Mouse (Mus musculus) neural tube, embryonic 12.5 days (tissue): ENCODE data around the gene Senp5. TPM values are rescaled to one million over a fixed set of nuclear protein-coding genes. Genes with fewer than 3 reads are reported as not detected.
A peak's percentile ranks its signal among the peaks of the same experiment; 100 is the strongest.

Experiments
- ATAC-seq: fragments of 200-750 bp; cut with Nextera tagmentation; 2 replicates; pipeline ENCODE4 v1.8.0; 2017; ENCODE audit warnings: low read depth, mild to moderate bottlenecking, moderate TSS enrichment, moderate library complexity; ENCODE audit not compliant: low FRiP score
- H3K27ac ChIP-seq: fragments of 300-500 bp; sonication (generic); 2 replicates; pipeline ENCODE4 v1.5.1; 2016
- H3K27me3 ChIP-seq: fragments of 300-500 bp; sonication (generic); replicated peaks from 2 replicates; pipeline ENCODE4 v1.6.1; 2016; ENCODE audit warnings: mild to moderate bottlenecking
- H3K36me3 ChIP-seq: fragments of 300-500 bp; sonication (generic); 2 replicates; pipeline ENCODE4 v1.6.1; 2016; ENCODE audit warnings: mild to moderate bottlenecking
- H3K4me1 ChIP-seq: fragments of 300-500 bp; sonication (generic); 2 replicates; pipeline ENCODE4 v1.6.1; 2016
- H3K4me2 ChIP-seq: fragments of 300-500 bp; sonication (generic); replicated peaks from 2 replicates; pipeline ENCODE4 v1.6.1; 2016; ENCODE audit warnings: mild to moderate bottlenecking
- H3K4me3 ChIP-seq: fragments of 300-500 bp; sonication (generic); 2 replicates; pipeline ENCODE4 v1.5.1; 2016
- H3K9ac ChIP-seq: fragments of 300-500 bp; sonication (generic); 2 replicates; pipeline ENCODE4 v1.6.1; 2016; ENCODE audit warnings: mild to moderate bottlenecking
- H3K9me3 ChIP-seq: fragments of 300-500 bp; sonication (generic); 2 replicates; pipeline ENCODE4 v1.6.1; 2016; ENCODE audit warnings: mild to moderate bottlenecking
- WGBS: fragments of 180-500 bp; shearing (Covaris S2); methylation state at CpG from one replicate; pipeline ENCODE4 v1.1.7; 2016; 5-methylcytosine and 5-hydroxymethylcytosine counted together
- polyA plus RNA-seq: library from polyadenylated mRNA; unstranded; fragments of >200 nt; fragmentation: Nextera tagmentation; extraction: Ambion mirVana; gene quantifications from 2 replicates; pipeline ENCODE4 v1.2.1, GENCODE M21; 2016

The Senp5 gene
- 23.2 and 25.6 TPM in 2 replicates for polyA plus RNA-seq

- Histone ChIP-seq H3K9me3 (no peaks in the 10 kb centered on the region), H3K9ac (peak within 1 kb of the TSS; percentile 90), H3K4me3 (peak within 1 kb of the TSS; percentile 97), H3K36me3 (no peaks in the 10 kb centered on the region), H3K27me3 (no peaks in the 10 kb centered on the region), H3K4me2 (peak within 1 kb of the TSS; percentile 93), H3K4me1 (peaks cover 19% of the 10 kb centered on the region), H3K27ac (0 out of 2 replicates have a peak within 1 kb of the TSS, but pooled peaks have one; percentile 53)
- WGBS: 1% methylated on average over 66 of the region's 66 CpGs
- peak; percentile 94 for ATAC-seq
Measured at GRCm38 (mm10) chr16:32002509-32003477, at the start of gene Senp5. TSS of gene Senp5 (minus strand) at chr16:32003287.

DNA sequence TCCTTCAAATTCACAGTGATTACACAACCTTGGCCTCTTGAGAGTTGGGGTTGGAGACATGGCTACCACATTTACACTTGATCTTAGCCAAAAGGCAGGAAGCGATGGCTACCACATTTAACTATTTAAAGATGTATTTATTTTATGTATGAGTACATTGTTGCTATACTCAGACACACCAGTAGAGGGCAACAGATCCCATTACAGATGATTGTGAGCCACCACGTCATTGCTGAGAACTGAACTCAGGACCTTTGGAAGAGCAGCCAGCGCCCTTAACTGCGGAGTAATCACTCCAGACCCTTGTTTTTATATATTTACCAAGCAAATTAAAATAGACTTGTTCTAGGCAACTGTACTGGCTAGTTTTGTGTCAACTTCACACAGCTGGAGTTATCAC lies 39.3 kb upstream of the Senp5 start:
- no peak for ATAC-seq
- Histone ChIP-seq H3K27me3 (no peaks in the 10 kb centered on the region), H3K9ac (no peak overlapping the region), H3K27ac (no peak overlapping the region), H3K4me2 (no peak overlapping the region), H3K4me1 (no peaks in the 10 kb centered on the region), H3K4me3 (no peak overlapping the region), H3K9me3 (no peaks in the 10 kb centered on the region), H3K36me3 (peaks cover 62% of the 10 kb centered on the region)
- WGBS: 93% methylated on average over 4 of the region's 4 CpGs

GRCm38 (mm10) chr16:32019678-32020077 lies 16.6 kb upstream of the Senp5 start:
- Histone ChIP-seq H3K4me1 (no peaks in the 10 kb centered on the region), H3K27ac (no peak overlapping the region), H3K36me3 (peaks cover 49% of the 10 kb centered on the region), H3K4me3 (no peak overlapping the region), H3K9ac (no peak overlapping the region), H3K9me3 (no peaks in the 10 kb centered on the region), H3K4me2 (no peak overlapping the region), H3K27me3 (no peaks in the 10 kb centered on the region)
- no peak for ATAC-seq
- 92% methylated on average over 9 of the region's 9 CpGs for WGBS

- Histone ChIP-seq H3K36me3 (no peaks in the 10 kb centered on the region; the same call in 1 of the 2 replicates), H3K9me3 (no peaks in the 10 kb centered on the region), H3K4me2 (no peak overlapping the region), H3K27me3 (no peaks in the 10 kb centered on the region), H3K9ac (no peak overlapping the region), H3K4me3 (no peak overlapping the region), H3K4me1 (no peaks in the 10 kb centered on the region), H3K27ac (no peak overlapping the region)
- no peak for ATAC-seq
- WGBS: 85% methylated on average over 4 of the region's 4 CpGs
Measured at GRCm38 (mm10) chr16:32010330-32010729, 7.2 kb upstream of the Senp5 start.

DNA sequence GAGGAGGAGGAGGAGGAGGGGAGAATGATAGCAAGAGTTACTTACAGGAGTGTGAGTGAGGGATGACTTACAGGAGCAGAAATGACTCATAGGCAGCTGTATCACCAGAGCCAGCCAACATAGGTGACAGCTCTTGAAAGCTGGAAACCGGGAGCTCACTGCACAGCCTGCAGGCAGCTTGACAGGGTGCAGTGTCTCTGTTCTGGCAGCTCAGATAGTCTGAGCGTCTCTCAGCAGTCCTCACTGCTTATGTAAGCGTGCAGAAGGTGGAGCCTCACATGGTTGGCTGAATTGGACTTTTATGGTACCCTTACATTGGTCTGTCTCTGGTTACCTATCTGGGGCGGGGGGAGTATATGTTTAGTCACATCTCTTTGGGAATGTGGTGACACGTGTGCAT lies 6.8 kb upstream of the Senp5 start:
- Histone ChIP-seq H3K27me3 (no peaks in the 10 kb centered on the region), H3K36me3 (no peaks in the 10 kb centered on the region; the same call in 1 of the 2 replicates), H3K4me2 (no peak overlapping the region), H3K4me3 (no peak overlapping the region), H3K4me1 (no peaks in the 10 kb centered on the region), H3K9me3 (no peaks in the 10 kb centered on the region), H3K27ac (no peak overlapping the region), H3K9ac (no peak overlapping the region)
- ATAC-seq: no peak
- WGBS: 48% methylated on average over 5 of the region's 5 CpGs

GRCm38 (mm10) chr16:32008529-32009293 lies 5.6 kb upstream of the Senp5 start:
- Histone ChIP-seq H3K27me3 (no peaks in the 10 kb centered on the region), H3K4me3 (no peak overlapping the region), H3K4me1 (0 out of 2 replicates have a peak, but pooled peaks cover under 1% of the 10 kb centered on the region), H3K36me3 (no peaks in the 10 kb centered on the region; the same call in 1 of the 2 replicates), H3K9ac (no peak overlapping the region), H3K4me2 (no peak overlapping the region), H3K9me3 (no peaks in the 10 kb centered on the region), H3K27ac (no peak overlapping the region)
- no peak for ATAC-seq
- WGBS: 74% methylated on average over 10 of the region's 10 CpGs

GRCm38 (mm10) chr16:32004731-32005130 lies 1.6 kb upstream of the Senp5 start:
- no peaks in the 10 kb centered on the region for H3K36me3 ChIP-seq
- no peak for ATAC-seq
- 94% methylated on average over 3 of the region's 3 CpGs for WGBS
- H3K27me3 ChIP-seq: no peaks in the 10 kb centered on the region
- H3K9me3 ChIP-seq: no peaks in the 10 kb centered on the region
- no peak overlapping the region for H3K4me2 ChIP-seq
- peaks cover 19% of the 10 kb centered on the region for H3K4me1 ChIP-seq
- H3K9ac ChIP-seq: no peak overlapping the region
- no peak overlapping the region for H3K4me3 ChIP-seq
- no peak overlapping the region for H3K27ac ChIP-seq

- peaks cover 14% of the 10 kb centered on the region for H3K36me3 ChIP-seq
- no peak overlapping the region for H3K27ac ChIP-seq
- H3K9ac ChIP-seq: no peak overlapping the region
- H3K4me3 ChIP-seq: no peak overlapping the region
- no peaks in the 10 kb centered on the region for H3K9me3 ChIP-seq
- H3K4me2 ChIP-seq: no peak overlapping the region
- no peaks in the 10 kb centered on the region for H3K27me3 ChIP-seq
- WGBS: 90% methylated on average over 5 of the region's 5 CpGs
- ATAC-seq: no peak
- peaks cover 2% of the 10 kb centered on the region; the same call in 1 of the 2 replicates for H3K4me1 ChIP-seq
Measured at GRCm38 (mm10) chr16:31996371-31996770, 6.7 kb downstream of the Senp5 start.

DNA sequence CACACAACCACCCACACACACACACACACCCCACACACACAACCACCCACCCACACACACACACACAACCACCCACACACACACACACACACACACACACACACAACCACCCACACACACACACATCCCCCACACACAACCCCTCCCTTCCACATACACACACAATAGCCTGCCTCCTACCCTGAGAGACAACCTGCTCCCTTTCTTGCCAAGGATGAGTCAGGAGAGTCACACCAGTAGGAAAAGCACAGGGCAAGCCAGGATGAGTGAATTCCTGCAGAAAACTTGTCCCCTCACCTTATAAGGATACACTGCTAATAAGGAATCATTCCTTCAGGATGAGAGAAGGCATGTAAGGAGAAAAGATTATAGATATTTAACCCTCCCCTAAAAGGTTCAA lies 9.1 kb downstream of the Senp5 start:
- H3K4me2 ChIP-seq: no peak overlapping the region
- H3K36me3 ChIP-seq: peaks cover 27% of the 10 kb centered on the region
- no peaks in the 10 kb centered on the region for H3K27me3 ChIP-seq
- H3K4me1 ChIP-seq: no peaks in the 10 kb centered on the region
- no peaks in the 10 kb centered on the region for H3K9me3 ChIP-seq
- H3K27ac ChIP-seq: no peak overlapping the region
- ATAC-seq: no peak
- H3K9ac ChIP-seq: no peak overlapping the region
- H3K4me3 ChIP-seq: no peak overlapping the region

DNA sequence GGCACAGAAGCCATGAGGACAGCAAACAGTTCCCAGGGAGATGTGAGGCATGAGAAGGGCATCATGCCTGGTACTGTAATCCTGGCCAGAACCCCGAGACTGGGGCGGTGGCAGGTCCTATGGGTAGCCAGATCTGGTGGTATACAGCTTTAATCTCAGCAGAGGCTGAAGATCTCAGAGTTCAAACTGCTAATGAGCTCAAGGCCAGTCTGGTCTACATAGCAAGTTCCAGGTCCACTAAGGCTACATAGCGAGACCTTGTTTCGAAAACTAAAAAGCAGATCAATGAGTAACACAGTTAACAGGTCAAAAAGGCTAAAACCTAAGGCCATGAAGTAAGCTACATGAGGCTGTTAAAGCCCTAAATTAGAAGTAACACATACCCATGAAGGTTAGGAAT lies 9.9 kb downstream of the Senp5 start:
- no peak overlapping the region for H3K9ac ChIP-seq
- no peaks in the 10 kb centered on the region for H3K9me3 ChIP-seq
- H3K4me1 ChIP-seq: no peaks in the 10 kb centered on the region
- no peaks in the 10 kb centered on the region for H3K27me3 ChIP-seq
- H3K36me3 ChIP-seq: peaks cover 34% of the 10 kb centered on the region
- H3K27ac ChIP-seq: no peak overlapping the region
- 98% methylated on average over 4 of the region's 4 CpGs for WGBS
- H3K4me3 ChIP-seq: no peak overlapping the region
- H3K4me2 ChIP-seq: no peak overlapping the region
- ATAC-seq: no peak

DNA sequence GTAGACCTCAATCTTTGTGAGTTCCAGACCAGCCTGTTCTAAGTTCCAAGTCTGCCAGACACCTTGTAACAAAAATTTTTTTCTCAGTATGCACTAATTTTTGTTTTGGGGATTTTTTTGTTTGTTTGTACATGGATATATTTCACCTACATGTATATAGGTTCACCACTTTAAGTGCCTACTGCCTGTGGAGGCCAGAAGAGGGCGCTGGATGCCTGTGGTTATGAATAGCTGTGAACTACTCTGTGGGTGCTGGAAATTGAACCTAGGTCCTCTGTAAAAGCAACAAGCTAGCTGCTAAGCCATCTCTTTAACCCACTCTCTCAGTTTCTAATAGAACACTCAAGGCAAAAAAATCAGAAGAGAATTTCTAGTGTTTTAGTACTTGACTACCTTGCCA lies 11.0 kb downstream of the Senp5 start:
- H3K9ac ChIP-seq: no peak overlapping the region
- H3K4me2 ChIP-seq: no peak overlapping the region
- H3K9me3 ChIP-seq: no peaks in the 10 kb centered on the region
- H3K4me1 ChIP-seq: no peaks in the 10 kb centered on the region
- H3K27me3 ChIP-seq: no peaks in the 10 kb centered on the region
- ATAC-seq: no peak
- 51% methylated on average over 1 of the region's 1 CpGs for WGBS
- no peak overlapping the region for H3K4me3 ChIP-seq
- peaks cover 37% of the 10 kb centered on the region for H3K36me3 ChIP-seq
- no peak overlapping the region for H3K27ac ChIP-seq

- Histone ChIP-seq H3K9me3 (no peaks in the 10 kb centered on the region), H3K9ac (no peak overlapping the region), H3K4me3 (no peak overlapping the region), H3K27me3 (no peaks in the 10 kb centered on the region), H3K27ac (no peak overlapping the region), H3K36me3 (peaks cover 36% of the 10 kb centered on the region), H3K4me1 (no peaks in the 10 kb centered on the region), H3K4me2 (no peak overlapping the region)
- no peak for ATAC-seq
- WGBS: 79% methylated on average over 5 of the region's 5 CpGs
Measured at GRCm38 (mm10) chr16:31980946-31981345, 22.1 kb downstream of the Senp5 start.
